Mouse (Mus musculus) olfactory bulb, adult 2 months (tissue): Measurements from ENCODE around the gene Fcamr. TPM values are rescaled to one million over a fixed set of nuclear protein-coding genes. Genes with fewer than 3 reads are reported as not detected.

Experiments
- H3K27ac ChIP-seq: fragments of 200-500 bp; 2 replicates; pipeline ENCODE4 v1.5.1; 2012; ENCODE audit warnings: low read depth, low read length; ENCODE audit not compliant: insufficient read depth
- H3K4me1 ChIP-seq: fragments of 200-500 bp; 2 replicates; pipeline ENCODE4 v1.6.1; 2012; ENCODE audit warnings: low read length; ENCODE audit not compliant: control insufficient read depth, insufficient read depth
- H3K4me3 ChIP-seq: fragments of 200-500 bp; 2 replicates; pipeline ENCODE4 v1.5.1; 2012; ENCODE audit warnings: mild to moderate bottlenecking, low read depth, low read length, moderate library complexity; ENCODE audit not compliant: insufficient read depth
- CTCF ChIP-seq: fragments of 200-500 bp; IDR thresholded peaks from 2 replicates; pipeline ENCODE4 v1.5.1; 2012; ENCODE audit warnings: low read depth, mild to moderate bottlenecking, low read length, moderate library complexity; ENCODE audit not compliant: insufficient read depth
- POLR2A ChIP-seq: fragments of 200-500 bp; IDR thresholded peaks from 2 replicates; pipeline ENCODE4 v1.6.1; 2012; ENCODE audit warnings: mild to moderate bottlenecking, low read depth, low read length, moderate library complexity; ENCODE audit not compliant: insufficient read depth
- WGBS: fragments of 180-500 bp; shearing (Covaris S2); methylation state at CpG from one replicate; pipeline ENCODE4 v1.1.7; 2018; 5-methylcytosine and 5-hydroxymethylcytosine counted together
- polyA plus RNA-seq: library from polyadenylated mRNA; stranded (reverse); fragments of >200 nt; gene quantifications from 2 replicates; pipeline ENCODE4 v1.2.4, GENCODE M21; 2012; ENCODE audit warnings: low replicate concordance; ENCODE audit not compliant: missing spikeins, insufficient read depth, insufficient read length

The Fcamr gene
- polyA plus RNA-seq, 1 experiment, result not detected

DNA sequence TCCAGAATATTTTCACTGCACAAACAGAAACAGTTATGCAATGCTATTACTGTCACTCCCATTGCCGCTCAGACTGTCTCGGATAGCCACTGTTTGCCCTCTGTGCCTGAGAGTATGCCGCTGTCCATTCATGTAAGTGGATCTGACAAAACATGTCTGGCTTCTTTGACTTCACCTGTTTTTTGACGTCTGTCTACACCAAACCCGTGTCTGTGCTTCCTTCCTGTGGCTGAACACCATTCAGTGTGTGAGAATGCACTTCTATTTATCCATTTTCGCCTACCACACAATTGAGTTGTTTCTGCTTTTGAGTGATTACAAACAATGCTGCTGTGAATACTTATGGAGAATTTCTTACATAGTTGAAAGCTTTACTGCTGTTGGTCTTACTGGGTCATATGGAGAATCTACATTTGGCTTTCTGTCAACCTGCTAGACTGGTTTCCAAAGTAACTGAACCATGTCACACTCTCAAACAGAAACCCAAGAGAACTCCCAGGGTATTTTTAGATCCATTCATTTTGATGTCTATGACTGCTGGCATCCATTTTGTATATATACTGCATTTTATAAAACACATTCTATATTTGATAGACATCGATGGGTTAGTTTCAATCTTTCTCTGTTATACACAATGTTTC is 24.9 kb upstream of the Fcamr start:
- Histone ChIP-seq H3K4me3 (no peak overlapping the region), H3K4me1 (no peaks in the 10 kb centered on the region), H3K27ac (no peak overlapping the region)
- 75% methylated on average over 7 of the region's 7 CpGs for WGBS
- TF ChIP-seq POLR2A (no peak), CTCF (no peak)

DNA sequence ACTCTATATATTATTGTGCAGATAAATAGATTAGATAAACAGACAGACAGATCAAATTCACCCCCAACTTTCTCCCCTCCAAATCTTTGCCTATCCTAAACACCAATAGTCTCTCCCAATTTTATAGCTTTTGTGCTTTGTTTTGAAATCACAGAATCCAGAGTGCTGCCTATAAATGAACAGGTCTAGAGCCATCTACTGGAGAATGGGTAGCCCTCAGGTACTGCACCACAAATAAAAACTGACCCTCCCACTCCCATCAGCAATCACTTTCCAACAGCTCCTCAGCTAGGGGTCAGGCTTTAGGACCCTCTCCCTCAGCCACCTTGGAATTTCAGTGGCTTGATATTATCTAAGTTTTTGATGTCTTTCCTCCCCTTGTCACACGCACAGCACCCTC is 24.1 kb upstream of the Fcamr start:
- Histone ChIP-seq H3K4me3 (no peak overlapping the region), H3K4me1 (no peaks in the 10 kb centered on the region), H3K27ac (no peak overlapping the region)
- TF ChIP-seq CTCF, result no peak
- TF ChIP-seq POLR2A, result no peak
- WGBS, result 96% methylated on average over 1 of the region's 1 CpGs

DNA sequence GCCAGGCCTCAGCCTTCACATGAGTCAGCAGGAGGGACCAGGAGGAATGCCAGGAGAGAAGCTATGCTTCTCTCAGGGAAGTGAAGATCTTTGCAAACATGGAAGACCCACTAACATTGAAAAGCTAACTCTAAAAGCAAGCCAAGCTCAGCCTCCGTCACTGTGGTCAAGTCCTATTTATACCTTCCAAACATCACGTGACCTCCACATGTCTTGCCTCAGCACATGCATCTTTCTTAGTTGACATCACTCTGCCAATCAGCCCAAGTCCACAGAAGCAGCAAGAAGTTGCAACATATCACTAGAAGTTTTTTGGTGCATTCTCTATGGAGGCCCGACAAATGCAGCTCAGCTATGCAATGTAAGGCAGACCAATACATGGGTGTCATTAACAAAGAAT is 20.8 kb upstream of the Fcamr start:
- TF ChIP-seq CTCF, result no peak
- TF ChIP-seq POLR2A, result no peak
- Histone ChIP-seq H3K4me3 (no peak overlapping the region), H3K4me1 (no peaks in the 10 kb centered on the region), H3K27ac (no peak overlapping the region)
- WGBS, result 93% methylated on average over 3 of the region's 3 CpGs

GRCm38 (mm10) chr1:130784054-130784453 is 16.6 kb upstream of the Fcamr start:
- 14% methylated on average over 4 of the region's 4 CpGs for WGBS
- H3K4me1 ChIP-seq, result no peaks in the 10 kb centered on the region
- no peak overlapping the region for H3K27ac ChIP-seq
- H3K4me3 ChIP-seq, result no peak overlapping the region
- TF ChIP-seq CTCF, result no peak
- no peak for TF ChIP-seq POLR2A

DNA sequence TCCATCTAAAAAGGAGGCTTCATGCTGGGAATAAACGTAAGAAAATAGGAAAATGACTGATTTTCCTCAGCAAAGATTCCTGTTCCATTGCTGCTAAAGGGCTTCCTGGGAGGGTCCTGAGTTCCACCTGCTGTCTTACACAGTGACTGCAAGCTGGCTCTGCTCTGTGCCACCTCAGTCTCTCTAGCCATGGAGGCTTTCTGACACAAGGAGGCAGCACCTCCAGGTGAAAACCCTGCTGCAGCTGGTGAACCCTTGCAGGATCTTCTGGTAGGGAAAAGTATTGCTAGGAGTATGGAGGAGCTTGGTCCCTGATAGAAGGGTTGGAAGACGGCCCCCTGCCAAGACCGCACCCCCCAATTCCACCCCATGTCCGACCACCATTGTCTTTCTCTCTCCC is 13.7 kb upstream of the Fcamr start:
- 41% methylated on average over 4 of the region's 4 CpGs for WGBS
- no peaks in the 10 kb centered on the region for H3K4me1 ChIP-seq
- TF ChIP-seq POLR2A (no peak), CTCF (no peak)
- no peak overlapping the region for H3K4me3 ChIP-seq
- H3K27ac ChIP-seq, result no peak overlapping the region

DNA sequence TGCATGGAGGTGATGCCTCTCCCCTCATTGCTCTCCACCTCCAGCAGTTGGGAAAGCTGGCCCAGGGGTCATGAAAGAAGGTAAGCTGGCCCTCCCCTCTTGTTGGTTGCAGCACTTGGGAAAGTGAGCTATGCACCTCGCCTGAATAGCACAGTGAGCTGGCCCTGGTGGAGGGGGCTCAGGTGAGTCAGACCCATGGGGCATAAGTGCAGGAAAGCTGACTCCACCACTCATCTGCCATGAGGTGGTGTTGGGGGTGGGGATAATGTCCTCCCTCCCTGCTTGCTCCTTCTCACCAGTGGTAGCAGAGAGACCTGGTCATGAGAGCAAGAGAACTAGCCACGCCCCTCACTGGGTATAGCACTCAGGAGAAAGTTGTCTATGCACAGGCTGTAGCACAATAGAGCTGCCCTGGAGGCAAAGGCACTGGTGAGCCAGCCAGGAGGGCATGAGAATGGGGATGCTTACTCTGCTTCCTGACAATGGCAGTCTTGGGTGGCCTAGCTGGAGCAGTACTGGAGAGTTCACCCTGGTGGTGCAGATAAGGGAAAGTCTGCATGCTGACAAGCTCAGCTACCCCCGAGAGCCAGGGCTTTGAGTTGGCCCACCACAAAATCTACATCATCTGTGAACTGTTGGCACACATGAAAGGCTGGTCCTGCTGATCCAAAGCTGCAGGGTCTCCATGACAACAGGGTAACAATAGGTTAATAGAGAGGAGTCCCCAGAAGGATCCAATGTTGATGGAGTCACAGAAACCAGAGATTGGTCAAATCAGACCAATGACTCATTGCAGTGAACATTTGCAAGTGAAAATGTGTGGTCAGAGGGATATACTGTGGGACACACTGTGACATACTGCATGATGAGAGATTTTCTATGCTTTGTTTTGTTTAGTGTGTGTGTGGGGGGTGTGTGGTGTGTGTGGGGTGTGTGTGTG is 10.9 kb upstream of the Fcamr start:
- no peaks in the 10 kb centered on the region for H3K4me1 ChIP-seq
- no peak for TF ChIP-seq POLR2A
- no peak for TF ChIP-seq CTCF
- WGBS, result 60% methylated on average over 3 of the region's 3 CpGs
- no peak overlapping the region for H3K4me3 ChIP-seq
- H3K27ac ChIP-seq, result no peak overlapping the region

DNA sequence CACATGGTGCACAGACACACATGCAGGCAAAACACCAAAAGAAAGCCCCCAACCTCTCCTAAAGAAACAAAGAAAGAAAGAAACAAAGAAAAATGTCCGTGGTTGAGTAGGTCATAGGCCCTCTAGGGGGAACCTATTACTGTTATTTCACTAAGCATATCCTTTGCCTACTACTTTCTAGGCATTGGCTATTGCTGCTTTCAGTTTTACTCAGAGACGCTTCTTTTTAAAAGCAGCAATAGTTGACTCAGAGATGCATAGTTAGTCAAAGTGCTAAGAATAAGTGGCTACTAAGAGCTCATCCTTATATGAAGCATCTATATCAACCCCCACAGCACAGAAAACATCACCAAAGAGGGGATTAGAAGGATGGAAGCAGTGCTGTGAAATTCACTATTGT is 5.4 kb upstream of the Fcamr start:
- Histone ChIP-seq H3K4me3 (no peak overlapping the region), H3K4me1 (no peaks in the 10 kb centered on the region), H3K27ac (no peak overlapping the region)
- WGBS, result 75% methylated on average over 2 of the region's 2 CpGs
- TF ChIP-seq POLR2A, result no peak

DNA sequence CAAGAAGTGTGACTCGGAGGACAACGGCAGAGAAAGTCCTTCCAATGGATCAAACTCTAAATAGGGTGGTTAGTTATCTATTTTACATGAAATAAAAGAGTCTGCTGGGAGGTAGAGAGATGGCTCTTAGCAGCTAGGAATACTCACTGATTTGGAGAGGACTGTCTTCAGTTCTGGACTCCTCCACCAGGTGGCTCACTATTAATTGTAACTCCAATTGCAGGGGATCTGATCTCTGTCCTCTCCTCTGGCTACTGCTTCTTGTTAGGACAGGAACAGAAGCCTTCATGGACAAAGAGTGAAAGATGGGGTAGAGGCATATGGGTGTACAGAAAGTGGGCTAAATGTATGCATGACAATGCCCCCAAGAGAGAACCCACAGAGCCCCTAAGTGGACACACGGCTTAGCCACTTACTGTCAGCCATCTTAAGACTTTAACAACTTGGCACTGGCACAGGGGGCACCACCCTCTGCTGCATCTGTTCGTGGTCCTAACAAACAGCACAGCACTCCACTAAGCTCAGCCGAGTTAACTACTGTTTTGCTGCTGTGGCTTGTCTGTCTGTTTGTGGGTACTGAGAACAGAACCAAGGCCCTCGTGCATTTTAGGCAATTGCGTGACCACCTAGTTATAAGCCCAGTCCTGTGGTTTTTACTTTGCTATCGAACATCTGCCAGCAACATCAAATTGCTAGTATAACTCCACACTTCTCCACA is 3.6 kb upstream of the Fcamr start:
- H3K4me1 ChIP-seq, result no peaks in the 10 kb centered on the region
- no peak overlapping the region for H3K27ac ChIP-seq
- WGBS, result 78% methylated on average over 8 of the region's 8 CpGs
- no peak for TF ChIP-seq CTCF
- TF ChIP-seq POLR2A, result no peak
- no peak overlapping the region for H3K4me3 ChIP-seq

DNA sequence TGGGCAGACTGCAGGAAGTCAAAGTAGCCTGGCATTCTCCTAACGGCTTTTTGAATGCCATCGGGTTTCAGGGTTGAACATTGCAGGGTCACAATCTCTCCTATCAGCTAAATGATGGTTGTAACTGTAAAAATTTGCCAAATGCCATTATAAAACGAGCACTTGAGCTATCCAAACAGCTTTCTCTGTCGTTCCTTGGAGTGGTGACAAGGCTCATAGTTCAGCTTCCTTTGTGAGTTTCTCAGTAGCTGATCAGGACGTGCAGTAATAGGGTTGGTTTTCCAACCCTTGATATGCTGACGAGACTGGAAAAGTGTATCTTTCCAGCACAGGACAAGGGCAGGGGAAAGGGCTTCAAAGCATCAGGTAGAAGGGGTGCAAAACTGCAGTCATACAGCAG is 2.7 kb upstream of the Fcamr start:
- H3K4me1 ChIP-seq, result peaks cover 3% of the 10 kb centered on the region; the same call in 1 of the 2 replicates
- WGBS, result 51% methylated on average over 6 of the region's 6 CpGs
- no peak overlapping the region for H3K4me3 ChIP-seq
- no peak for TF ChIP-seq POLR2A
- TF ChIP-seq CTCF, result no peak
- no peak overlapping the region for H3K27ac ChIP-seq

- Histone ChIP-seq H3K4me3 (no peak overlapping the region), H3K4me1 (peaks cover 4% of the 10 kb centered on the region; the same call in 1 of the 2 replicates), H3K27ac (no peak overlapping the region)
- WGBS, result 58% methylated on average over 3 of the region's 3 CpGs
- TF ChIP-seq POLR2A, result no peak
- TF ChIP-seq CTCF, result no peak
Measured at GRCm38 (mm10) chr1:130798551-130798950, 2.2 kb upstream of the Fcamr start.
